Mouse (Mus musculus) adrenal gland, adult 2 months (tissue): Measurements from ENCODE around the gene Rps6kb2. TPM values are rescaled to one million over a fixed set of nuclear protein-coding genes. Genes with fewer than 3 reads are reported as not detected.
A peak's percentile ranks its signal among the peaks of the same experiment; 100 is the strongest.

Source experiments
- DNase-seq: peaks from one replicate; pipeline ENCODE4 v3.0.0; 2021
- polyA plus RNA-seq: library from polyadenylated mRNA; depleted of rRNA; stranded (reverse); fragments of >200 nt; gene quantifications from 2 replicates; pipeline ENCODE4 v1.2.3, GENCODE M21; 2012; rRNA removed
- total RNA-seq, 2 experiments: library from RNA; stranded (reverse); gene quantifications; 2 replicates each; pipeline ENCODE4 v1.2.3; 2021

Rps6kb2 gene
- total and polyA plus RNA-seq, 3 experiments = 27.6 to 60.8 (median 39.5) TPM

DNA sequence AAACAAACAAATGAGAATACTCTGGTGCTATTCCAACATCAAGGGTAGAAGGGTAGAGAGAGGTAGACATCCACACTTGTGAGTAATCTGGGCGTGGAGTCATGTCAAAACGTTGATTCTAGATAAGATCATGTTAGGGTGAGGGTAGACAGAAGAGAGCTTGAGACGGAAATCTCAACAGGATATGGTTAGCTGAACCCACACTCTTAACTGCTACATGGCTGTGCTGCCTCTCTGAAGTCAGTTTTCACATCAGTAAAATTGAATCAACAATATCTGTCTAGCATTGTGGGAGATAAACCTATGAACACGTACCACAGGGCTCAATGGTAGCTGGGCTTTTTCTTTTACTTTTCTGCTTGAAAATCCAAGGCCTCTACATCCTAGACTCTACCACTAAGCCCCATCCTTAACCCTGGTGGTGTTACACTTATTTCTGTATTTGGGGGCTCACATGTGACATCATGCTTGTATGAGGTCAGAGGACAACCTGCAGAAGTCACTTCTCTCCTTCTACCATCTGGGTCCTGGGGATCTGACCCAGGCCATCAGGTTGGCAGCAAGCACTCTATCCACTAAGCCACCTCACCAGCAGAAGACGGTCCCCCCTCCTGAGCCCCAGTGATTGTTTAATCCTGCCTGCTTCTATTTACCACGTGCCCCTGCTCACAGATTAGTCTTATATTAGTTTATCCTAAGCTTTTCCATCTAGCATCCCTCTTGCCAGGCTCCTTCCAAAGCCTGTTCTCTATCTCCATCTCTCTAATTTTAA is 43.3 kb downstream of the Rps6kb2 start:
- DNase-seq = no peak

DNA sequence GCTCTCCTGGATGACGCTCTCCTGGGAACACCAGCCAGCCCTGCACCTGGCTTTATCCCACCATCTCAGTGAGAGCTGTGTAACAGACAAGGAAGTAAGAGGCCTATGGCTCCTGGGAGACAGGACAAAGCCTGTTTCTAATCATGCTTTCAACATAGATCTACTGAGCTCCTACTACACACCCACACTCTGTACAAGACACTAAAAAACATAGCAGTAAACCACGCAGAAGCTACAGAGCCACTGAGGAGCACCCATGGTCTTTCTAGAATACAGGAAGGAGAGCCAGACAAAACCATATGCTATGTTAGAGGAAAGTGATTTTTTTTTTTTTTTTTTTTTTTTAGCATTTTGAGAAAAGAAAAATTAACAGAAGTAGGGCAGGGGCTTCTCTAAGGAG is 44.8 kb downstream of the Rps6kb2 start:
- DNase-seq = no peak

DNA sequence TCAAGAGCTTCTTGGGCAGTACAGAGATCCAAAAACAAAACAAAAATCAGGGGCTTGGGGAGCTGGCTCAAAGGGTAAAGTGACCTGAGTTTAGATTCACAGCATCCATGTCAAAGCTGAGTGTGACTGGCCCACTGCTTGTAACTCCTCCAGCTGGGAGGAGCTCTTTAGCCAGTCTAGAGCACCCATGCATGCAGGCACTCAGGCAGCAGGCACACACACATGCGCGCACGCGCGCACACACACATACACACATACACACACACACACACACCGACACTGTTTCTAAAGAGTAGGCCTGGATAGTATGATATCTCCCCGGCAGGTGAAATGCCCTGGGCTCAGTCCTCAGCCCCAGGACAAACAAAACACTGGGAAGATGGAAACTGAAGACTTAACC is 46.1 kb downstream of the Rps6kb2 start:
- DNase-seq = no peak

DNA sequence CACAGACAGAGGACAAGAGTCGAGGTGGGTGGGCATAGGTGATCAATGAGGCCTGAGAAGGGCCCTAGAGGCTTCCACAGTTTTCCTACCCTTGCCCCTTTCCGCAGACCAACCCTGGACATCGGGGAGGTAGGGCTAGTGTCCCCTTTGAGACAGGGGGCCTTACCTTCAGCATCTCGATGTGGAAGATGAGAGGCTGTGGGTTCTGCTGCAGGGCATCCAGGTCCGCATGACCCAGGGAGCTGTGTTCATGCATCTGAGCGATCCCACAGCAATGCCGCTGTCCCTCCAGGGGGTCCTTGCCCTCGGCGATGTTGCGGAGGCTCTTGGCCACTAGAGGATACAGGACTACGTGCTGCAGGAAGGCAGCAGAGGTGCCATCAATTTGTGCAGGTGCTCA is 47.3 kb downstream of the Rps6kb2 start:
- DNase-seq = no peak

DNA sequence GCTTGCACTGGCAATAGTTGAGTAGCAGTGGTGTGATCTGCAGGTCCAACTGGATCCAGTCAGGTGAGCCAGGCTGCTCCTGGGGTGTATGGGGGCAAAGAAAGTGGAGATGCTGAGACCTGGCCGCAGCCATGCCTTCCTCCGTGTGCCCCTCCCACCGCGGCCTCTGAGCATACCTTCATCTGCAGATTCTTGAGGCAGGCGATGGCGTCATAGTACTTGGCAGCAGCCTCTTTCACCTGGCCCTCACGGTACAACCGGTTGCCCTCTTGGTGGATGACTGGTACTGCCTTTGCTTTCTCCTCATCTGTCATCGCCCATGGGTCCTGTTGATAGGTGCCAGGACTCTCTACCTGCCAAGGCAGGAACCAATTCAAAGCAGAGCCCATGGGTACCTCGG is 48.0 kb downstream of the Rps6kb2 start:
- no peak for DNase-seq

DNA sequence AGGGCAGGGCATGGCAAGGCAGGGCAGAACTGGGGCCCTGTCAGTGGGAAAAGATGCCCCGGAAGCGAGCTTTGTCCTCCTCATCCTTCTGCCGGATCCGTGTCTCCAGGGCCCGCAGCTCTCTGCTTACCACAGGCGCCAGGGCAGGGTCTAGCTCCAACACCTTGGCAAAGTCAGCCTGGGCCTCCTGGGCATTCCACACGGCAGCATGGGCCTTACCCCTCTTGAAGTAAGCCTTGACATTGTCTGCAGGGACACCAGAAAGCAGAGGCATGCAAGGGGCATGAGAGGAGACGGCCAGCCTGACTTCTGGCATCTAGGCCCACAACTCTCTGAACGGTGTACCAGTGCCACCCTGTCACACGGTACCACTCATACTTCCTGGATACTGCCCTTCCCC is 48.6 kb downstream of the Rps6kb2 start:
- no peak for DNase-seq

DNA sequence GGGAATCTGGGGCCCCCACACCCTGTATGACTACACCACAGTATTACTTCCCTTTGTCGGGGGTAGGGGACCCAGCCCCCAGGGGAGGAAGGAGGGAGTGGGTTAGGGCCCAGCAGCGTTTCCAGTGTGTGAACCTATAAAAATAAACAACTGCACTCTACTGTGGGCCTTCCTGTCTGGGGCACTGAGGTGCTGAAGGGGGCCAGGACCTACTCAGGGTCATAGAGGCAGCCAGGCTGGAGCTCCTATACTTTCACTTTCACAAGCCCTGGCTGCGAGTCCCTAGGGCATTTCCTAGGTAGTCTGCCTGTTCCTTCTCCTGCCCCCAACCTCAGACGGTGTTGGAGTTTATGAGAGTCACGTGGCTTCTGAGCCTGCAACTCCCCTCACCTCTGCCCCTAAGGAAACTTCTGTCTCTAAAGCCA is 49.3 kb downstream of the Rps6kb2 start:
- DNase-seq = peak; percentile 68

DNA sequence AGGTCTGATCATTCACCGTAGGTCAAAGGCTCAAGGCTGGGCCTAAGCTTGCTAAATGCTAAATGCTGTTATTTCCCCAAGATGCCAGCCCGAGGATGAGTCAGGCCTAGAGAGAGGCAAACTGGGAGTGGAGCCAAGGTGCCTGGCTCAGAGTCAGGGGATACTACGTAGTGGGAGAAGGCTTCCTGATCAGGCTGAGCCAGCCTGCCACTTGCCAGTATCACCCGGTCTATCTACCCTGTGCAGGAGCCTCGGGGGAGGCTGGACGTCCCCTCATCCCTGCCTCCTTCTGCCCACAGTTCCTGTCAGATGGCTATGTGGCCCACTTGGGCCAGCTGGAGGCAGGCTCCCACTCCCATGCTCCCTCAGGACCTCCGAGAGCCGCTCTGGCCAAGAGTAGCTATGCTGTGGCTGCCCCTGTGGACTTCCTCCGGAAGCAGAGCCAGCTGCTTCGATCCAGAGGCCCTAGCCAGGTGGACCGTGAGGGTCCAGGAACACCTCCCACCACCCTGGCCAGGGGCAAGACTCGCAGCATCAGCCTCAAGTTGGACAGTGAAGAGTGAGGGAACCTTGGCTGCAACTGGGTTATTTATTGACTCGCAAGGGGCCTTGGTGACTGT is 49.9 kb downstream of the Rps6kb2 start:
- peak; percentile 98 for DNase-seq

DNA sequence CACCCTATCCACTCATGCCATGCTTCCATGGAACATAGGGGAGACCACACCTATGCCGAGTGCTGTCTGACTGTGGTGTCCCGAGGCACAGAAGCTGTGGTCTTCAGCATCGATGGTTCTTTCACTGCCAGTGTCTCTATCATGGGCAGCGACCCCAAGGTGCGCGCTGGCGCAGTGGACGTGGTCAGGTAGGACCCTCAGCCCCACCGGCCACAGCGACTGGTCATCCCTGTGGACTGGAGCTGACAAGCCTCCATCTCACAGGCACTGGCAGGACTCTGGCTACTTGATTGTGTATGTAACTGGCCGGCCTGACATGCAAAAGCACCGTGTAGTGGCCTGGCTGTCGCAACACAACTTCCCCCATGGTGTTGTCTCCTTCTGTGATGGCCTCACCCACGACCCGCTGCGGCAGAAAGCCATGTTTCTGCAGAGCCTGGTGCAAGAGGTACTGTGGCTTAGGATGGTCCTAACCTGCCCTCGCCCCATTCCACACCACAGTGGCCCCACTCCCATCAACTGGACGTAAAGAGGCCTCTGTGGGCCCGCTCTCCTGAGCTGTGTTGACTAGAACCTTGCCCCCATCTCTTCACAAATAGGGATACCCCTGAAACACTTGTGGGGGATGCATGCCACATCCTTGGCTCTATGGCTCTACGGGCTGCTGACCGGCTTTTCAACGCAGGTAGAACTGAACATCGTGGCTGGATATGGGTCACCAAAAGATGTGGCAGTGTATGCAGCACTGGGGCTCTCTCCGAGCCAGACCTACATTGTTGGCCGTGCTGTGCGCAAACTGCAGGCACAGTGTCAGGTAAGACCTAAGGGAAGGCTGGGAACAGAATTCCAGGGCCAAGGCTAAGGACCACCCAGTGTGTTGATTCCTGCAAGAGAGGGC is 50.8 kb downstream of the Rps6kb2 start:
- no peak for DNase-seq

DNA sequence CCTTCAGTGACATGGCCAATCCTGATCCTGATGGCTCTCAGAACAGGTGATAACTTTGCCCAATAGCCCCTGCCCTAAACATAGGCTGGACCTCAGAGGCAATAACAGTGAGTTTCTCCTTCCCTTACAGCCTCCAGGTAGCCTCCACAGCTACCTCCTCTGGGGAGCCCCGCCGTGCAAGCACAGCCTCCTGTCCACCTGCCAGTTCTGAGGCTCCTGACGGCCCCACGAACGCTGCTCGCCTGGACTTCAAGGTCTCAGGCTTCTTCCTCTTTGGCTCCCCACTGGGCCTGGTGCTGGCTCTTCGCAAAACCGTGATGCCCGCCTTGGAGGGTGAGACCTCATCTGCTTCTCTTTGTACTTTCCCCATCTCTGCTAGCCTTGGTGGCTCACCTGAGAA is 54.6 kb downstream of the Rps6kb2 start:
- DNase-seq = no peak

DNA sequence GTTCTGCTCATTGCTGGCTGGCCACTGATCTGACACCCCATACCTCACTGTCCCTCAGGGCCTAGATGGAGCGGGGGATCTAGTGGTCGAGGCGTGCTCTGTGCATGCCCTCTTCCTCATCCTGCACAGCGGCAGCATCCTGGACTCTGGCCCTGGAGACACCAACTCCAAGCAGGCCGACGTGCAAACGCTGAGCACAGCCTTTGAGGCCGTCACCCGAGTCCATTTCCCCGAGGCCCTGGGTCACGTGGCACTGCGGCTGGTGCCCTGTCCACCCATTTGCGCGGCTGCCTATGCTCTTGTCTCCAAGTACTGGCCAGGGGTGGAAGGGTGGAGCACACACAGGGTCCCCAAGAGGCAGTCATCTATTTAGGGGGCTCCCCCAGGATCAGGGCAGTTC is 56.5 kb downstream of the Rps6kb2 start:
- DNase-seq = no peak

DNA sequence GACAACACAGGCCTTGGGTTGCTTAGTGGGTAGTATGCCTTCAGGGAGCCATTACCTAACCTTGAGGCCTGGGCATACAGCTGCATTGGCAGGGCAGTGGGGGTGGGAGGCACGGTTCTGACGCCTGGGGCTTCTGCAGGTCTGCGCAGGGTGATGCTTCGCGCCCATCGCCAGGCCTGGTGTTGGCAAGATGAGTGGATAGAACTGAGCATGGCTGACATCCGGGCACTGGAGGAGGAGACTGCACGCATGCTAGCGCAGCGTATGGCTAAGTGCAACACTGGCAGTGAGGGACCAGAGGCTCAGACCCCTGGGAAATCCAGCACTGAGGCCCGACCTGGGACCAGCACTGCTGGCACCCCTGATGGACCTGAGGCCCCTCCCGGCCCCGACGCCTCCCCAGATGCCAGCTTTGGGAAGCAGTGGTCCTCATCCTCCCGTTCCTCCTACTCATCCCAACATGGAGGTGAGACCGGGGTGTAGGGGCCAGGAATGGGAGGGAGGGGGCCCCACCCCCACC is 58.4 kb downstream of the Rps6kb2 start:
- no peak for DNase-seq

Other genes with a start within 250 kb of the Rps6kb2 start
Only the 30 nearest of the 32 such genes appear.
- 10 to 100 TPM; 48.3 to 59.2 TPM for gene Unc93b1, start 228.2 kb downstream of the Rps6kb2 start, total RNA-seq
- gene Unc93b1, start 228.2 kb downstream of the Rps6kb2 start, polyA plus RNA-seq = 180 and 186 TPM in 2 replicates
- under 1 TPM; 0.38 to 0.63 TPM for gene Aldh3b3, start 204.7 kb downstream of the Rps6kb2 start, total RNA-seq
- gene Aldh3b3, start 204.7 kb downstream of the Rps6kb2 start, polyA plus RNA-seq = 0.43 and 0.54 TPM in 2 replicates
- 10 to 100 TPM; 12.2 to 15.2 TPM for gene Aldh3b2, start 191.0 kb downstream of the Rps6kb2 start, total RNA-seq
- 4.0 and 7.6 TPM in 2 replicates for gene Aldh3b2, start 191.0 kb downstream of the Rps6kb2 start, polyA plus RNA-seq
- 10 to 100 TPM; 16.5 to 22.7 TPM for gene Acy3, start 176.8 kb downstream of the Rps6kb2 start, total RNA-seq
- gene Acy3, start 176.8 kb downstream of the Rps6kb2 start, polyA plus RNA-seq = 80.5 and 96.1 TPM in 2 replicates
- gene Tbx10, start 170.6 kb downstream of the Rps6kb2 start, total RNA-seq = not detected
- gene Tbx10, start 170.6 kb downstream of the Rps6kb2 start, polyA plus RNA-seq = not detected in 2 replicates
- 10 to 100 TPM; 25.1 to 27.0 TPM for gene Nudt8, start 162.8 kb downstream of the Rps6kb2 start, total RNA-seq
- 36.7 and 65.9 TPM in 2 replicates for gene Nudt8, start 162.8 kb downstream of the Rps6kb2 start, polyA plus RNA-seq
- under 1 TPM; 0.55 to 0.69 TPM for gene Gm49405, start 162.7 kb downstream of the Rps6kb2 start, total RNA-seq
- 1.3 and 2.0 TPM in 2 replicates for gene Gm49405, start 162.7 kb downstream of the Rps6kb2 start, polyA plus RNA-seq
- 1 to 10 TPM; 1.1 to 1.8 TPM for gene Doc2g, start 160.0 kb downstream of the Rps6kb2 start, total RNA-seq
- 6.2 and 9.3 TPM in 2 replicates for gene Doc2g, start 160.0 kb downstream of the Rps6kb2 start, polyA plus RNA-seq
- 100 to 1,000 TPM; 260 to 445 TPM for gene Ndufv1, start 150.5 kb downstream of the Rps6kb2 start, total RNA-seq
- 145 and 150 TPM in 2 replicates for gene Ndufv1, start 150.5 kb downstream of the Rps6kb2 start, polyA plus RNA-seq
- gene Gstp1, start 125.4 kb downstream of the Rps6kb2 start, total RNA-seq = 100 to 1,000 TPM; 401 to 452 TPM
- gene Gstp1, start 125.4 kb downstream of the Rps6kb2 start, polyA plus RNA-seq = 752 and 925 TPM in 2 replicates
- 10 to 100 TPM; 57.2 to 61.4 TPM for gene Gstp2, start 117.3 kb downstream of the Rps6kb2 start, total RNA-seq
- gene Gstp2, start 117.3 kb downstream of the Rps6kb2 start, polyA plus RNA-seq = 7.9 and 13.8 TPM in 2 replicates
- gene Gstp3, start 103.8 kb downstream of the Rps6kb2 start, total RNA-seq = 1 to 10 TPM in 1 of 2 experiments, under 1 TPM in 1; 0.62 to 2.3 TPM
- 0.79 and 0.83 TPM in 2 replicates for gene Gstp3, start 103.8 kb downstream of the Rps6kb2 start, polyA plus RNA-seq
- not detected for gene Cabp2, start 81.8 kb downstream of the Rps6kb2 start, total RNA-seq
- gene Cabp2, start 81.8 kb downstream of the Rps6kb2 start, polyA plus RNA-seq = not detected in 2 replicates
- 100 to 1,000 TPM; 128 to 131 TPM for gene Cdk2ap2, start 66.2 kb downstream of the Rps6kb2 start, total RNA-seq
- gene Cdk2ap2, start 66.2 kb downstream of the Rps6kb2 start, polyA plus RNA-seq = 339 and 371 TPM in 2 replicates
- gene Pitpnm1, start 63.4 kb downstream of the Rps6kb2 start, total RNA-seq = 10 to 100 TPM; 87.4 to 87.6 TPM
- gene Pitpnm1, start 63.4 kb downstream of the Rps6kb2 start, polyA plus RNA-seq = 164 and 171 TPM in 2 replicates
- 100 to 1,000 TPM; 102 to 134 TPM for gene Aip, start 37.5 kb downstream of the Rps6kb2 start, total RNA-seq
- 89.5 and 99.3 TPM in 2 replicates for gene Aip, start 37.5 kb downstream of the Rps6kb2 start, polyA plus RNA-seq
- gene Gpr152, start 23.6 kb downstream of the Rps6kb2 start, total RNA-seq = under 1 TPM; 0.09 to 0.17 TPM
- 0.10 and 0.18 TPM in 2 replicates for gene Gpr152, start 23.6 kb downstream of the Rps6kb2 start, polyA plus RNA-seq
- under 1 TPM; 0.29 to 0.69 TPM for gene Cabp4, start 19.3 kb downstream of the Rps6kb2 start, total RNA-seq
- gene Cabp4, start 19.3 kb downstream of the Rps6kb2 start, polyA plus RNA-seq = 0.12 and 0.26 TPM in 2 replicates
- 100 to 1,000 TPM; 154 to 202 TPM for gene Coro1b, start 14.7 kb downstream of the Rps6kb2 start, total RNA-seq
- 199 and 225 TPM in 2 replicates for gene Coro1b, start 14.7 kb downstream of the Rps6kb2 start, polyA plus RNA-seq
- gene Ptprcap, start 9.8 kb downstream of the Rps6kb2 start, total RNA-seq = 1 to 10 TPM; 2.5 to 5.7 TPM
- 54.9 and 57.6 TPM in 2 replicates for gene Ptprcap, start 9.8 kb downstream of the Rps6kb2 start, polyA plus RNA-seq
- 1 to 10 TPM; 2.9 to 5.8 TPM for gene Carns1, start 12.1 kb upstream of the Rps6kb2 start, total RNA-seq
- 3.8 and 5.1 TPM in 2 replicates for gene Carns1, start 12.1 kb upstream of the Rps6kb2 start, polyA plus RNA-seq
- gene Tbc1d10c, start 27.9 kb upstream of the Rps6kb2 start, total RNA-seq = under 1 TPM in 1 of 2 experiments, not detected in 1; 0.97 TPM
- 2.1 and 4.8 TPM in 2 replicates for gene Tbc1d10c, start 27.9 kb upstream of the Rps6kb2 start, polyA plus RNA-seq
- 100 to 1,000 TPM; 342 to 392 TPM for gene Ppp1ca, start 28.7 kb upstream of the Rps6kb2 start, total RNA-seq
- gene Ppp1ca, start 28.7 kb upstream of the Rps6kb2 start, polyA plus RNA-seq = 443 and 514 TPM in 2 replicates
- gene Rad9a, start 38.3 kb upstream of the Rps6kb2 start, total RNA-seq = 10 to 100 TPM in 1 of 2 experiments, 1 to 10 TPM in 1; 6.9 to 12.3 TPM
- 16.4 and 17.2 TPM in 2 replicates for gene Rad9a, start 38.3 kb upstream of the Rps6kb2 start, polyA plus RNA-seq
- 1 to 10 TPM; 5.5 to 9.0 TPM for gene Clcf1, start 50.9 kb upstream of the Rps6kb2 start, total RNA-seq
- 16.3 and 19.3 TPM in 2 replicates for gene Clcf1, start 50.9 kb upstream of the Rps6kb2 start, polyA plus RNA-seq
- not detected for gene AC109138.7, start 51.0 kb upstream of the Rps6kb2 start, total RNA-seq
- gene AC109138.7, start 51.0 kb upstream of the Rps6kb2 start, polyA plus RNA-seq = not detected in 2 replicates
- 10 to 100 TPM; 41.9 to 52.3 TPM for gene Pold4, start 68.5 kb upstream of the Rps6kb2 start, total RNA-seq
- gene Pold4, start 68.5 kb upstream of the Rps6kb2 start, polyA plus RNA-seq = 112 and 146 TPM in 2 replicates
- 10 to 100 TPM; 30.9 to 34.4 TPM for gene Ssh3, start 105.8 kb upstream of the Rps6kb2 start, total RNA-seq
- gene Ssh3, start 105.8 kb upstream of the Rps6kb2 start, polyA plus RNA-seq = 67.4 and 86.6 TPM in 2 replicates
- 1 to 10 TPM; 2.5 to 5.7 TPM for gene Ankrd13d, start 119.8 kb upstream of the Rps6kb2 start, total RNA-seq
- 5.4 and 8.3 TPM in 2 replicates for gene Ankrd13d, start 119.8 kb upstream of the Rps6kb2 start, polyA plus RNA-seq
- gene Grk2, start 142.9 kb upstream of the Rps6kb2 start, total RNA-seq = 10 to 100 TPM; 49.1 to 49.7 TPM
- gene Grk2, start 142.9 kb upstream of the Rps6kb2 start, polyA plus RNA-seq = 60.4 and 62.6 TPM in 2 replicates